Mouse (Mus musculus) stomach, postnatal 0 days (tissue): ENCODE data around the gene Pik3cd.

Source experiments
- CTCF ChIP-seq: IDR thresholded peaks from 2 replicates; pipeline ENCODE4 v1.5.1; 2016; ENCODE audit warnings: antibody characterized with exemption, low read depth, mild to moderate bottlenecking, moderate library complexity
- EP300 ChIP-seq: optimal IDR thresholded peaks from 2 replicates; pipeline ENCODE3; 2016; ENCODE audit warnings: antibody characterized with exemption

GRCm38 (mm10) chr4:149739478-149739877, 37.1 kb upstream of the Pik3cd start:
- TF ChIP-seq CTCF (no peak), EP300 (no peak)
